Mouse (Mus musculus): ENCODE results near the gene Nol4l. TPM values are rescaled to one million over a fixed set of nuclear protein-coding genes. Genes with fewer than 3 reads are reported as not detected.

The Nol4l gene
- 19.3 TPM for polyA plus RNA-seq (2014; fragmentation: Illumina TruSeq; extraction: RNeasy Lipid Tissue Mini Kit (QIAGEN cat#74804); ENCODE audit: low replicate concordance)

DNA sequence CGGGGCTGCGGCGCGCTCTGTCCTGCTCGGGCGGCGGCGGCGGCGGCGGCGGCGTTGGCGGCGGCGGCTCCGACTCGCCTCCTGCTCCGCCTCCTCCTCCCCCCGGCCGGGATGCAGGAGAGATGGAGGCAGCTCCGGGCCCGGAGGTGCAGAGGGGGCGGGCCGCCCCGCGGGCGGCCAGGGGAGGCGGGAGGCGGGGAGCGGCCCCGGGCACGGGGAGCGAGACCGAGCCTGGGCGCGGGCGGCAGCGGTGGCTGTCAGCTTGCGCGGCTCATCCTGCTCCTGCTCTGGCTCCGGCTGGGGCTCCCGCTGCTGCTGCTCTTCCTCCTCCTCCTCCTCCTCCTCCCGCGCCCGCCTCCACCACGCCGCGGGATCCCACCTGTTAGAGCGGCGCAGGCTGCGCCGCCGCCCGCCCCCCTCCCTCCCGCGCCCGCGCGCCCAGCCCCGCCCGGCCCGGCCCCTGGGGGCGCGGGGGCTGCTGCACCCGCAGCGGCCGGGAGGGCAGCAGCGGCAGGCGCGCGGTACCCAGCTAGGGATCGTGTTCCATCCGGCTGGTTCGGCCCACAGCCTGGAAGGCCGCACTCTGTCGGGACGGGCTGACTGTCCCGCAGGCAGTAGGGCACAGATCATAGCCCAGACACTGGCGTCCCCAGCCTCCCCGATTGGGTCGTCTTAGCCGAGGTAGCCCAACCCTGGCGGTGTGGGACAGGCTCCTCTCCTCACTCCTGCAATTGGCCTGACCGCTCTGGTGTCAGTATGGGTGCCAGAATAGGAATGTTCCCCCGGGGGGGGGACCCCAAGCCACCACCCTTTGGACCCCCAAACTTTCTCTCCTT is at the start of gene Nol4l:
Gene Nol4l (minus strand): TSS at position 41 of the 836 bp plus-strand sequence.

GRCm38 (mm10) chr2:153492573-153493392 is 37.0 kb downstream of the Nol4l start, which contains the start of gene 4930404H24Rik:
TSS of gene 4930404H24Rik (plus strand) at chr2:153492790.

Other genes starting within 250 kb of the Nol4l start
- 9.2 TPM for gene Kif3b, start 238.6 kb downstream of the Nol4l start, polyA plus RNA-seq (2014; fragmentation: Illumina TruSeq; extraction: RNeasy Lipid Tissue Mini Kit (QIAGEN cat#74804); ENCODE audit: low replicate concordance)
- gene Asxl1, start 184.1 kb downstream of the Nol4l start, polyA plus RNA-seq (2014; fragmentation: Illumina TruSeq; extraction: RNeasy Lipid Tissue Mini Kit (QIAGEN cat#74804); ENCODE audit: low replicate concordance): 9.1 TPM
- gene 4930404H24Rik, start 37.2 kb downstream of the Nol4l start, polyA plus RNA-seq (2014; fragmentation: Illumina TruSeq; extraction: RNeasy Lipid Tissue Mini Kit (QIAGEN cat#74804); ENCODE audit: low replicate concordance): not detected
- gene Commd7, start 102.8 kb upstream of the Nol4l start, polyA plus RNA-seq (2014; fragmentation: Illumina TruSeq; extraction: RNeasy Lipid Tissue Mini Kit (QIAGEN cat#74804); ENCODE audit: low replicate concordance): 8.3 TPM
- gene Dnmt3b, start 119.5 kb upstream of the Nol4l start, polyA plus RNA-seq (2014; fragmentation: Illumina TruSeq; extraction: RNeasy Lipid Tissue Mini Kit (QIAGEN cat#74804); ENCODE audit: low replicate concordance): 1.2 TPM
- not detected for gene Dnmt3c, start 166.7 kb upstream of the Nol4l start, polyA plus RNA-seq (2014; fragmentation: Illumina TruSeq; extraction: RNeasy Lipid Tissue Mini Kit (QIAGEN cat#74804); ENCODE audit: low replicate concordance)
- gene Mapre1, start 211.3 kb upstream of the Nol4l start, polyA plus RNA-seq (2014; fragmentation: Illumina TruSeq; extraction: RNeasy Lipid Tissue Mini Kit (QIAGEN cat#74804); ENCODE audit: low replicate concordance): 324 TPM
- not detected for gene Efcab8, start 250.0 kb upstream of the Nol4l start, polyA plus RNA-seq (2014; fragmentation: Illumina TruSeq; extraction: RNeasy Lipid Tissue Mini Kit (QIAGEN cat#74804); ENCODE audit: low replicate concordance)